Mouse (Mus musculus): ENCODE results near the gene Ica1. TPM values are rescaled to one million over a fixed set of nuclear protein-coding genes. Genes with fewer than 3 reads are reported as not detected.

Gene Ica1
- 15.6 and 20.0 TPM in 2 replicates for polyA plus RNA-seq (2012; rRNA removed)

GRCm38 (mm10) chr6:8778296-8778649, at the start of gene Ica1:
Gene Ica1 (minus strand): TSS chr6:8778488.
- TF ChIP-seq POLR2A (IDR thresholded peaks at IDR 0.05; ENCODE audit: borderline replicate concordance, extremely low read depth, insufficient read depth, insufficient read length, poor library complexity, severe bottlenecking) (no peak), CTCF (IDR thresholded peaks at IDR 0.05; ENCODE audit: borderline replicate concordance, extremely low read depth, insufficient read depth, insufficient read length) (no peak)
- peak; percentile 24 for DNase-seq (ENCODE audit: low read depth)

- TF ChIP-seq POLR2A (IDR thresholded peaks at IDR 0.05; ENCODE audit: borderline replicate concordance, extremely low read depth, insufficient read depth, insufficient read length, poor library complexity, severe bottlenecking) (no peak), CTCF (IDR thresholded peaks at IDR 0.05; ENCODE audit: borderline replicate concordance, extremely low read depth, insufficient read depth, insufficient read length) (no peak)
- no peak for DNase-seq (ENCODE audit: low read depth)
These were observed 41.6 kb upstream of the Ica1 start for GRCm38 (mm10) chr6:8819866-8820265.

GRCm38 (mm10) chr6:8814332-8815002, 36.2 kb upstream of the Ica1 start:
- TF ChIP-seq CTCF (IDR thresholded peaks at IDR 0.05; ENCODE audit: borderline replicate concordance, extremely low read depth, insufficient read depth, insufficient read length) (no peak), POLR2A (IDR thresholded peaks at IDR 0.05; ENCODE audit: borderline replicate concordance, extremely low read depth, insufficient read depth, insufficient read length, poor library complexity, severe bottlenecking) (no peak)
- no peak for DNase-seq (ENCODE audit: low read depth)

GRCm38 (mm10) chr6:8802561-8803150, 24.4 kb upstream of the Ica1 start:
- no peak for TF ChIP-seq POLR2A (IDR thresholded peaks at IDR 0.05; ENCODE audit: borderline replicate concordance, extremely low read depth, insufficient read depth, insufficient read length, poor library complexity, severe bottlenecking)
- TF ChIP-seq CTCF (IDR thresholded peaks at IDR 0.05; ENCODE audit: borderline replicate concordance, extremely low read depth, insufficient read depth, insufficient read length) = no peak
- DNase-seq (ENCODE audit: low read depth) = no peak

GRCm38 (mm10) chr6:8792385-8792784, 14.1 kb upstream of the Ica1 start:
- DNase-seq (ENCODE audit: low read depth) = no peak
- TF ChIP-seq CTCF (IDR thresholded peaks at IDR 0.05; ENCODE audit: borderline replicate concordance, extremely low read depth, insufficient read depth, insufficient read length) (no peak), POLR2A (IDR thresholded peaks at IDR 0.05; ENCODE audit: borderline replicate concordance, extremely low read depth, insufficient read depth, insufficient read length, poor library complexity, severe bottlenecking) (no peak)

- TF ChIP-seq POLR2A (IDR thresholded peaks at IDR 0.05; ENCODE audit: borderline replicate concordance, extremely low read depth, insufficient read depth, insufficient read length, poor library complexity, severe bottlenecking) (no peak), CTCF (IDR thresholded peaks at IDR 0.05; ENCODE audit: borderline replicate concordance, extremely low read depth, insufficient read depth, insufficient read length) (no peak)
- peak; percentile 61 for DNase-seq (ENCODE audit: low read depth)
These were observed 13.5 kb upstream of the Ica1 start for GRCm38 (mm10) chr6:8791781-8792180.

- DNase-seq (ENCODE audit: low read depth) = no peak
- TF ChIP-seq CTCF (IDR thresholded peaks at IDR 0.05; ENCODE audit: borderline replicate concordance, extremely low read depth, insufficient read depth, insufficient read length) (no peak), POLR2A (IDR thresholded peaks at IDR 0.05; ENCODE audit: borderline replicate concordance, extremely low read depth, insufficient read depth, insufficient read length, poor library complexity, severe bottlenecking) (no peak)
These were observed 2.3 kb upstream of the Ica1 start for GRCm38 (mm10) chr6:8780618-8781017.

- TF ChIP-seq CTCF (IDR thresholded peaks at IDR 0.05; ENCODE audit: borderline replicate concordance, extremely low read depth, insufficient read depth, insufficient read length) (no peak), POLR2A (IDR thresholded peaks at IDR 0.05; ENCODE audit: borderline replicate concordance, extremely low read depth, insufficient read depth, insufficient read length, poor library complexity, severe bottlenecking) (peak; percentile 58; the same call in 1 of the 2 replicates)
- DNase-seq (ENCODE audit: low read depth) = peak; percentile 86
These were observed 635 bp downstream of the Ica1 start for GRCm38 (mm10) chr6:8777411-8778295.

GRCm38 (mm10) chr6:8771539-8771938, 6.7 kb downstream of the Ica1 start:
- TF ChIP-seq CTCF (IDR thresholded peaks at IDR 0.05; ENCODE audit: borderline replicate concordance, extremely low read depth, insufficient read depth, insufficient read length) (no peak), POLR2A (IDR thresholded peaks at IDR 0.05; ENCODE audit: borderline replicate concordance, extremely low read depth, insufficient read depth, insufficient read length, poor library complexity, severe bottlenecking) (no peak)

GRCm38 (mm10) chr6:8770341-8770740, 7.9 kb downstream of the Ica1 start:
- no peak for DNase-seq (ENCODE audit: low read depth)
- TF ChIP-seq POLR2A (IDR thresholded peaks at IDR 0.05; ENCODE audit: borderline replicate concordance, extremely low read depth, insufficient read depth, insufficient read length, poor library complexity, severe bottlenecking) (no peak), CTCF (IDR thresholded peaks at IDR 0.05; ENCODE audit: borderline replicate concordance, extremely low read depth, insufficient read depth, insufficient read length) (no peak)

More at GRCm38 (mm10) chr6:8771539-8771938, 6.7 kb downstream of the Ica1 start:
- DNase-seq (ENCODE audit: low read depth) = no peak

- no peak for TF ChIP-seq POLR2A (IDR thresholded peaks at IDR 0.05; ENCODE audit: borderline replicate concordance, extremely low read depth, insufficient read depth, insufficient read length, poor library complexity, severe bottlenecking)
- no peak for TF ChIP-seq CTCF (IDR thresholded peaks at IDR 0.05; ENCODE audit: borderline replicate concordance, extremely low read depth, insufficient read depth, insufficient read length)
These were observed 8.5 kb downstream of the Ica1 start for GRCm38 (mm10) chr6:8769803-8770202.

More at GRCm38 (mm10) chr6:8769803-8770202, 8.5 kb downstream of the Ica1 start:
- peak; percentile 22 for DNase-seq (ENCODE audit: low read depth)

Data from brain, embryonic 14.5 days (tissue).